Mouse (Mus musculus) megakaryocyte, adult 5-6 weeks (primary cell): ENCODE data around the gene Nlrc3. TPM values are rescaled to one million over a fixed set of nuclear protein-coding genes. Genes with fewer than 3 reads are reported as not detected.
"Not testable (repeated sequence)": the region's sequence is repeated elsewhere in the genome, so short reads cannot be mapped to it uniquely, and the experiment has no call there.

Experiments used
- ATAC-seq: 2 replicates; pipeline ENCODE4 v1.8.0; 2016; ENCODE audit warnings: mild to moderate bottlenecking, inconsistent platforms; ENCODE audit not compliant: poor library complexity, severe bottlenecking
- total RNA-seq, 2 experiments: library from RNA; stranded (forward) in 1 of 2; stranded (reverse) in 1 of 2; fragments of 153-499, 151-499 nt in 1 of 2; fragments of 221-1000, 200-1000 nt in 1 of 2; gene quantifications; 2 replicates each; pipeline versions ENCODE4 v1.2.3 to v1.2.4; 2015 to 2017

The Nlrc3 gene
- total RNA-seq (2015): 0.98 and 1.0 TPM in 2 replicates
- 0.51 and 1.1 TPM in 2 replicates for total RNA-seq (2017)

- ATAC-seq: peak; percentile 83
Observed at GRCm38 (mm10) chr16:3976251-3976671, at the start of gene Nlrc3. Gene Nlrc3 (minus strand): TSS chr16:3976632.

- ATAC-seq: no peak
Observed at GRCm38 (mm10) chr16:4022719-4023118, 46.3 kb upstream of the Nlrc3 start.

GRCm38 (mm10) chr16:4021241-4021640 is 44.8 kb upstream of the Nlrc3 start:
- no peak for ATAC-seq

GRCm38 (mm10) chr16:4017466-4017865 is 41.0 kb upstream of the Nlrc3 start:
- ATAC-seq: not testable (repeated sequence)

- not testable (repeated sequence) for ATAC-seq
Observed at GRCm38 (mm10) chr16:4016786-4017185, 40.4 kb upstream of the Nlrc3 start.

- ATAC-seq: no peak
Observed at GRCm38 (mm10) chr16:4014040-4014668, 37.7 kb upstream of the Nlrc3 start.

- no peak for ATAC-seq
Observed at GRCm38 (mm10) chr16:4012882-4013570, 36.6 kb upstream of the Nlrc3 start.

- ATAC-seq: peak; percentile 93
Observed at GRCm38 (mm10) chr16:4003489-4004398, 27.3 kb upstream of the Nlrc3 start, which contains the start of gene Slx4. Gene Slx4 (minus strand): TSS chr16:4003770.

GRCm38 (mm10) chr16:3988410-3988809 is 12.0 kb upstream of the Nlrc3 start:
- ATAC-seq: peak; percentile 47

GRCm38 (mm10) chr16:3983146-3983700 is 6.8 kb upstream of the Nlrc3 start:
- ATAC-seq: no peak

- ATAC-seq: peak; percentile 69
Observed at GRCm38 (mm10) chr16:3982173-3982572, 5.7 kb upstream of the Nlrc3 start.

- no peak for ATAC-seq
Observed at GRCm38 (mm10) chr16:3976712-3977111, 280 bp upstream of the Nlrc3 start.

- ATAC-seq: no peak
Observed at GRCm38 (mm10) chr16:3975658-3976057, 774 bp downstream of the Nlrc3 start.

GRCm38 (mm10) chr16:3974456-3974855 is 2.0 kb downstream of the Nlrc3 start:
- ATAC-seq: not testable (repeated sequence)

GRCm38 (mm10) chr16:3965534-3965933 is 10.9 kb downstream of the Nlrc3 start:
- no peak for ATAC-seq

- no peak for ATAC-seq
Observed at GRCm38 (mm10) chr16:3964990-3965389, 11.4 kb downstream of the Nlrc3 start.

- ATAC-seq: no peak
Observed at GRCm38 (mm10) chr16:3959261-3959660, 17.2 kb downstream of the Nlrc3 start.

- ATAC-seq: no peak
Observed at GRCm38 (mm10) chr16:3956369-3956768, 20.1 kb downstream of the Nlrc3 start.

- ATAC-seq: no peak
Observed at GRCm38 (mm10) chr16:3951141-3951540, 25.3 kb downstream of the Nlrc3 start.

- no peak for ATAC-seq
Observed at GRCm38 (mm10) chr16:3934701-3935100, 41.7 kb downstream of the Nlrc3 start.

GRCm38 (mm10) chr16:3934091-3934490 is 42.3 kb downstream of the Nlrc3 start:
- ATAC-seq: peak; percentile 41
